Mouse (Mus musculus) heart, postnatal 4 days (tissue): ENCODE measurements around the gene Parp16. TPM values are rescaled to one million over a fixed set of nuclear protein-coding genes. Genes with fewer than 3 reads are reported as not detected.
"Not testable (repeated sequence)": the region's sequence is repeated elsewhere in the genome, so short reads cannot be mapped to it uniquely, and the experiment has no call there.

Experiments used
- DNase-seq: peaks from one replicate; pipeline ENCODE4 v3.0.0; 2021
- total RNA-seq, 2 experiments: library from RNA; stranded (reverse); gene quantifications; 2 replicates each; pipeline ENCODE4 v1.2.3; 2021

Parp16 gene
- total RNA-seq, 2 experiments from 2014 or later: 3.7 to 3.8 TPM

- no peak for DNase-seq
These were observed 13.4 kb downstream of the Parp16 start for GRCm38 (mm10) chr9:65208293-65209179.

GRCm38 (mm10) chr9:65211598-65211997, 16.4 kb downstream of the Parp16 start:
- no peak for DNase-seq

GRCm38 (mm10) chr9:65214425-65214777, 19.2 kb downstream of the Parp16 start:
- DNase-seq: peak; percentile 48

DNA sequence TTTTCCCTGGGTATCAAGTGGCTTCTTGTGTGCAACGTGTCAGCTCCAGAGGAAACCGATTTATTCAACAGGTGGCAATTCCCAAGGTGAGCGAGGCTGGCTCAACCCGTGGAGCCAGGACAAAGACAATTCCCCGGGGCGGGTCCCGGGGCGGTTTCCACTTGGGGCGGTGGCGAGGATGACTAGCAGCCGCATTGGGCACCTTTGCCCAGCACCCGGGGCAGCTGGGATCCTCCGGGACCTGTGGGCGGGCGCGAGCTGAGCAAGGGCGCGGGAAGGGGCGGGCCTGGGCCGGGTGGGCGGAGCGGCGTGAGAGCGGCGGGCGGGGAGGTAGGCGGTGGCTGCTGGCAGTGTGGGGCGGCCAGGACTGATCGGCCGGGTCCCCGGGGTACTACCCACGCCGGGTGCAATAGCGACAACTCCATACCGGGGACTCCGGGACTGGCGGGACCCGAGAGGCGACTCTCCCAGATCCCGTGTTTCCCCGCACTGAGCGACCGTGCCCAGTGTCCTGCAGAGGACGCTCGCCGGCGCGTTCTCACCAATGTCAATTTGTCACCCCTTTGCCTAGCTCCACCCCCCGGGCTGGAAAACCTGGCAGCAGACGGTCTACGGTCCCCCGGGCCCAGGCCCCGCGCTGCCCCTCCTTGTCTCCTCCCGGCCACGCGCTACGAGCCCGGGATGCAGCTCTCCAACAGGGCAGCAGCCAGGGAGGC, 19.8 kb downstream of the Parp16 start:
- peak; percentile 90 for DNase-seq

DNA sequence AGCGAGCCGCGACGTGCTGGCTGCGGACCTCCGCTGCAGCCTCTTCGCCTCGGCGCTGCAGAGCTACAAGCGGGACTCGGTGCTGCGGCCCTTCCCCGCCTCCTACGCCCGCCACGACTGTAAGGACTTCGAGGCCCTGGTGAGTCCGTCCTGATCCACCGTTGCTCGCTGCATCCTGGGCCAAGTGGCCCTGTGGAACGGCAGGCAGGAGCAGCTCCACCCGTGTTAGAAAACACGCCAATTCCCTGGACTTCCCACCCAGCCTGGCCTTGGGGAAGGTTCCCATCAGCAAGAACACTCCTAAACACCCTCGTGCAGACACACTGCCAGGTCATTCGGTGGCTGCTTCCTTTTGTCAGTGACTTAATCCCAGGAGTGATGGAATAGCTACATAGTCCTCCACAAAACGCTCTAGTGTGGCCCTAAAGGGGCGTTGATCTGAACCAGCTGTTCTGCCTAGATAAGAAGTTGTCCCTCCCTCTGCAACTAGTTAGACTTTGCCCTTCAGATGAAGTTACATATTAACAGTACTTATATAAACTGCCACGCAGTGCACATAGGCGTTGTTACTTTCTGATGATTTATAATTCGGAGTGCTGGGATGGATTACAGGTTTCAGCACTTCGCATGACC, 20.5 kb downstream of the Parp16 start:
- no peak for DNase-seq

- no peak for DNase-seq
These were observed 21.8 kb downstream of the Parp16 start for GRCm38 (mm10) chr9:65216972-65217371.

GRCm38 (mm10) chr9:65217661-65218060, 22.5 kb downstream of the Parp16 start:
- DNase-seq: no peak

DNA sequence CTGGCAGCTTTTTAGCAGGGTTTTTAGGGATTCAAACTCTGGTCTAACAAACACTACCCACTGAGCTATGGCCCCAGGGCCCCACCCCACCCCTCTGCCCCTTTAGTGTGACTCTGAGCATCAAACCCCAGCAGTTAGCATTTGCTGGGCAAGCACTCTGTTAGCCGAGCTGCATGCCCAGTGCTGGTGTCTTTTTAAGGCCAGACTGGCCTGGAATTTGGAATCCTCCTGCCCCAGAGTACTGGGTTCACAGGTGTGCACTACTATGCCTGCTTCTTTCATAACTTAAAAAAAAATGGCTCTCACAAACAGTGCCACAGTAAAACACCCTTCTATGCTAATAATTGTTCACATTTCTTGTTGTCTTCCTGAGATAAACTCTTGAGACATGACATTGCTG, 23.8 kb downstream of the Parp16 start:
- DNase-seq: no peak

DNA sequence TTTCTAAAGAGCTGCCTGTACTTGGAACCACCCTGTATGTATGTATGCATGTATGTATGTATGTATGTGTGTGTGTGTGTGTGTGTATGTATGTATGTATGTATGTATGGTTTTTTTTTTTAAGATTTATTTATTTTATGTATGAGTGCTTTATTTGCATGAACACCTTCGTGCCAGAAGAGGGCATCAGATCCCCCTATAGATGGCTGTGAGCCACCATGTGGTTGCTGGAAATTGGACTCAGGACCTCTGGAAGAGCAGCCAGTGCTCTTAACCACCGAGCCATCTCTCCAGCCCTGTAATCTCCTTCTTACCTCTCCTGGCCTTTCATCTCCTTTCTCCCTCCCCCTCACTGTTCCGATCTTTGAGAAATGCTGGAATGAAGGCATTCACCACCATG, 25.2 kb downstream of the Parp16 start:
- DNase-seq: not testable (repeated sequence)

DNA sequence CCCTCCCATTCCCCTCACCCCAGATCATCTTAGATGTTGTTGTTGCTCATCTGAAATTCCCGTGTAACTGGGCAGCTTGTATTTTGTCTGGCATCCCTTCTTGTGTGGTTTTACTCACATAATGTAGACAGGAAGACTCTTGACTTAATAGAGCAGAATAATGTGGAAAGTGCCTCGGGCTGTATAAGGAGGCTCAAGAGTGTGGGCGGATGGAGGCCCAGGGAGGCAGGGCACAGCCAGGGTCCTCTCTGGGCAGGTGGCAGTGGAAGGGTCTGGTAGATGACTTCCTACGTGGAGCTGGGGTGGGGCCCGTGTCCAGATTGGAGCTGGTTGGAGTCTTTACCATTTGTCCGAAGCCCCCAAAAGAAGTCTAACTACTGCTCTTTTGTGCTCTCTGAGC, 28.8 kb downstream of the Parp16 start:
- no peak for DNase-seq

DNA sequence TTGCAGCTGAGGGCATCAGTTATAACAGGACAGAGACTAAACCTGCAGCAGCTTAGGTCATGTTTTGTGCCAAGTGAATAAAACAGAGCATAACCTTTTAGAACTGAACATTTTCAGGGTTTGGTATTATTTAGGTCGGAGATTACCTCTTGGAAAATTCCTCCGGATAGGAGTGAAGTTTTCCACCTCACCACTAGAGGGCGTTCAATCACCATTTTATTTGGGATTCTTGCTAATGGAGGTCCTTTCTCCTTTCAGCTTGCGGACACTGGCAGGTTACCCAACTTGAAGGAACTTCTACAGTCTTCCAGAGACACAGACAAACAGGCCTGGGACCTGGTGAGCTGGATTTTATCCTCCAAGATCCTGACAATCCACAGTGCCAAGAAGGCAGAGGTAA, 30.6 kb downstream of the Parp16 start:
- DNase-seq: peak; percentile 55

DNA sequence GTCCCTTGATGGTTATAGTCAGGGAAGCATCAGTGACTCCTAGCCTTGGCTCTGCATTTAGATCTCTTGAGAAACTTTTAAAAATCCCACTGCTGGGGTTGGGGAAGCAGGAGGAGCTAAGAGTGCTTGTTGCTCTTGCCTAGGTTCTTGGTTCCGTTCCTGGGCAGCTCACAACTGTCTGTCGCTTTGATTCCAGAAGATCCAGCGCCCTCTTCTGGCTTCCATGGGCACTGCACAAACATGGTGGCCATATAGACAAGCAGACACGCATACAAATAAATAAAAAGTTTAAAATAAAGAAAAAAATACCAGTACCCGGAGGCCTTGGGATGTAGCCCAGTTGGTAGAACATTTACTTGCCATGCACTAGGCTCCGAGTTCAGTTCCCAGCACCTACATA, 35.1 kb downstream of the Parp16 start:
- no peak for DNase-seq

GRCm38 (mm10) chr9:65231284-65231683, 36.1 kb downstream of the Parp16 start:
- no peak for DNase-seq

- DNase-seq: no peak
These were observed 38.3 kb downstream of the Parp16 start for GRCm38 (mm10) chr9:65233243-65233985.

DNA sequence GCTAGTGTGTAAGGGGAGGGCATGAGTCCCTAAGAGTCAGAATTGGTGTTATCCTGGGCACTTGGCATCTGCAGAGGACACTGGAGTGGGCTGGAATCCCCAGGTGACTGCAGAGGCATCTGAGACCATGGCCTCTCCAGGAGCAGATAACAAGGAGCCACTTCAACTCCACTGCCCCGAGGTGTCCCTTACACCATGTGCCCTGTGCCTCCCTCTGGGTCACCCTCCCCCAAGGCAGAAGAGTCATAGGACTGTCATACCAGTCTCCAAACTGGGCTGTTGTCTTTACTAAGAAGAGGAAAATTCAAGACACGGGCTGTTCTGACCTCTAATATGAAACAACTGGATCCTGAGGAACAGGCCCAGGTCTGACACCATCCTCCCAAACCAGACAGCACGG, 39.6 kb downstream of the Parp16 start:
- no peak for DNase-seq

DNA sequence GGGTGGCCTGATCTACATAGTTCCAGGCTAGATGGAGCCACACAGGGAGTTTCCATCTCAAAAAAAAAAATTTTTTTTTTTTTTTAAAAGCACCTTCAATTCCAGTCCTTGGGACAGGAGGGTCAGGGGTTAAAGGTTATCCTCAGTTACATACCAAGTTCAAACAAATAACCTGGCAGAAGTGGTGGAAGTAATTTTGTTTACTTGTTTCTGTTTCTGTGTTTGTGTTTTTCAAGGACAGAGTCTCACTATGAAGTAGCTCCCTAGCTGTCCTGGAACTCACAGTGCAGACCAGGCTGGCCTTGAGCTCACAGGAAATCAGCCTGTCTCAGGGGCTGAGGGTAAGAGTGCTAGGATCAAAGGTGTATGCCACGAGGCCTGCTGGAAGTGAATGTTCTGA, 40.4 kb downstream of the Parp16 start:
- no peak for DNase-seq

- DNase-seq: no peak
These were observed 42.5 kb downstream of the Parp16 start for GRCm38 (mm10) chr9:65237616-65238015.

DNA sequence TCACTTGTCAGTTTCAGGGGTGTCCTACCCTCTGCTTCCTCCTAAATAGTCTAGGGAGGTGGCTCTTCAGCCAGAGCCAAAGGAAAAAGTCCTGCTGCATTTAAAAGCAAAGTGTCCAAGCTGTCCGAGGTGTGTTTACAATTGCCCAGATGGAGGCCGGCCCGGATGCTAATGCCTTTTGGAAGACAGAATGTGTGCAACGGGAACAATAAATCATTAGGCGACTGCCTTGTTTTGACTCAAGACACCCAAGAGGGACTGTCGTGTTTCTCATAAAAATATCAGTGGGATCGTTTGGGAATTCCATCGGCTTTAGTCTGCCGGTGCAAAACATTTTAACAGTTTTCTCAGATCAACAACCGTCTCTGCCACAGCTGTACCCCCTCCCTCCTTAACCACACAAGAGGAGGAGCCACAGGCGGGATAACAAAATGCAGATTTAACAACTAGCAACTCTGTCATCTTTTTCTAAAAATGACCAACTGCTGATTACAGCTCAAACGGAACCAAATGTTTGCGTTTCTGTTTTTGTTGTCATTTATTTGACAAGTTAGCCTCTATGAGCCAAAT, 43.1 kb downstream of the Parp16 start:
- no peak for DNase-seq

GRCm38 (mm10) chr9:65239176-65239575, 44.0 kb downstream of the Parp16 start:
- no peak for DNase-seq

GRCm38 (mm10) chr9:65239731-65240130, 44.6 kb downstream of the Parp16 start:
- no peak for DNase-seq

DNA sequence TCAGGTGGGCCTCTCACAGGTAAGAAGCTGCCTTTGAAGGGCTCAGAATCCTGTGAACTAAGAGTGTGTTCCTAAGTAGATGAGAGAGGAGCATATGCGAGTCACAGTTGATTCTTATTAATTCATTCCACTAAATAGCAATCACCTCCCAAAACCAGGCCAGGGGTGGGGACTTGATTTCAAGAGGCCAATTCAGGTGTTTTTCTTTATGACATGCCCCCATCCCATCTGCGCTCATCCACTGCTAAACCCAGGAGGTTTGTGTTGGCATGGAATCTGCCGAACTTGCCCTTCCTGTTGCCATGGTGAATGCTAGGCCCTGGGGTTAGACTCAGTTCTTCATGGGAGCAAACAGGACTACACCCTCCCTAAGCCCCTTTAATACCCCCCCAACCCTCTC, 45.4 kb downstream of the Parp16 start:
- DNase-seq: no peak

GRCm38 (mm10) chr9:65241973-65242372, 46.8 kb downstream of the Parp16 start:
- DNase-seq: no peak
